Mouse (Mus musculus): Measurements from ENCODE around the gene Fbrs. TPM values are rescaled to one million over a fixed set of nuclear protein-coding genes. Genes with fewer than 3 reads are reported as not detected.
A peak's percentile ranks its signal among the peaks of the same experiment; 100 is the strongest.
"Not testable (repeated sequence)": the region's sequence is repeated elsewhere in the genome, so short reads cannot be mapped to it uniquely, and the experiment has no call there.

Gene Fbrs
- polyA plus RNA-seq, 1 experiment from 2014 or later = 15.4 TPM

DNA sequence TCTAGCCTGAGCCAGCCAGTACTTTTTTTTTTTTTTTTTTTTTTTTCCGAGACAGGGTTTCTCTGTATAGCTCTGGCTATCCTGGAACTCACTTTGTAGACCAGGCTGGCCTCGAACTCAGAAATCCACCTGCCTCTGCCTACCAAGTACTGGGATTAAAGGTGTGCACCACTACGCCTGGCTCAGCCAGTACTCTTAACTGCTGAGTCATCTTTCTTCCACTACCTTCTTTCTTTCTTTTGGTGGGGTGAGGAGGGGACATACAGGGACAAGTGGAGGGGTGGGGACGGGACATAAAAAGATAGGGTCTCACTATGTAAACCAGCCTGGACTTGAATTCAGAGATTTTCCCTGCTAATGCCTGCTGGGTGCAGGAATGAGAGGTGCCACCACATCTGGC is 30.8 kb downstream of the Fbrs start:
- H3K4me1 ChIP-seq (ENCODE audit: control insufficient read depth, insufficient read depth, low read length); H3K4me2 ChIP-seq (ENCODE audit: low read depth); H3K9me3 ChIP-seq (ENCODE audit: control insufficient read depth, low read length); ATAC-seq (ENCODE audit: insufficient read depth, low FRiP score, low TSS enrichment); H3K4me3 ChIP-seq (ENCODE audit: low read depth, low read length); H3K36me3 ChIP-seq (ENCODE audit: control insufficient read depth, insufficient read depth, low read length); H3K27me3 ChIP-seq (ENCODE audit: control insufficient read depth, insufficient read depth, low read length); H3K27ac ChIP-seq (ENCODE audit: low read depth, low read length); H3K9ac ChIP-seq (ENCODE audit: low read length); DNase-seq (ENCODE audit: low spot score): not testable (repeated sequence)
- WGBS = 87% methylated on average over 3 of the region's 4 CpGs

DNA sequence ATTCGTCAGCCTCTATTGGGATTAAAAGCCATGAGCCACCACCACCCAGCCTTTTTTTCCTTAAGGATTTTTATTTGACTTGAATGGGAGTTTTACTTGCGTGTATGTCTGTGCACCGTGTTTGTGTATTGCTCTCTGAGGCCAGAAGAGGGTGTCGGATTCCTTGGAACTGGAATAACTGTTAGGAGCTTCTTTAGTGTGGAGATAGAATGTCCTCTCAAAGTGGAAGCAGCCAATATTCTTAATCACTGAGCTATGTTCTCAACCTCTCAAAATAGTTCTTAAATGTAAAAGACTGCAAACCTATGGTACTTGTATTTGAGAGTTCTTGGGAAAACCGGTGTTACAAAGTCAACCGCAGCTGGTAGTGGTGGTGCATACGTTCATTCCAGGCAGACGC is 32.2 kb downstream of the Fbrs start:
- Histone ChIP-seq H3K9me3 (ENCODE audit: control insufficient read depth, low read length) (no peaks in the 10 kb centered on the region), H3K27me3 (ENCODE audit: control insufficient read depth, insufficient read depth, low read length) (no peaks in the 10 kb centered on the region), H3K4me2 (ENCODE audit: low read depth) (peak overlapping the region; percentile 38), H3K4me1 (ENCODE audit: control insufficient read depth, insufficient read depth, low read length) (peaks cover 7% of the 10 kb centered on the region; the same call in 1 of the 2 replicates), H3K4me3 (ENCODE audit: low read depth, low read length) (peak overlapping the region; percentile 82), H3K27ac (ENCODE audit: low read depth, low read length) (no peak overlapping the region), H3K9ac (ENCODE audit: low read length) (peak overlapping the region; percentile 89), H3K36me3 (ENCODE audit: control insufficient read depth, insufficient read depth, low read length) (0 out of 2 replicates have a peak, but pooled peaks cover 2% of the 10 kb centered on the region)
- 43% methylated on average over 8 of the region's 8 CpGs for WGBS
- DNase-seq (ENCODE audit: low spot score) (no peak), ATAC-seq (ENCODE audit: insufficient read depth, low FRiP score, low TSS enrichment) (no peak)

DNA sequence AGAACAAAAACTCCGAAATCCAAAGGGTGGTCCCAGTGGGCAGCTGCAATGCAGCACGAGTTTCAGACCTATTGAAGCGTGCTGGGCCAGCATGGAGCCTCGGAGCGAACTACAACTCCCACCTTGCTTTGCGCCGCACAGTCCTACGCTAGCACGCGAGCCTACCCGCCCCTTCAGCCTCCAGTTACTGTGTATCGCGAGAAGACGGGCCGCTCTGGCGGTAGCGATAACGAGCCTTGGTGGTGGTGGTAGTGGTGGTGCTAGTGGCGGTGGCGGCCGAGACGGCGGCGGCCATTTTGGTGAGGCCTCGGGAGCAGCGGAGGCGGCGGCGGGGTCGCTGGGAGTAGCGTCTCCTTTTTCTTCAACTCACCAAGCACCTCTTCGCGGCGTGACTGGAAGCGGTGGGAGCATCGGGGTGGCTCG is 32.8 kb downstream of the Fbrs start, which contains the start of gene Srcap:
Gene Srcap, plus strand, starts transcription at position 176 of the 423 bp plus-strand sequence.
- ATAC-seq (ENCODE audit: insufficient read depth, low FRiP score, low TSS enrichment) = peak; percentile 97
- peak within 1 kb of the TSS; percentile 89 for H3K9ac ChIP-seq (ENCODE audit: low read length)
- 0% methylated on average over 37 of the region's 37 CpGs for WGBS

DNA sequence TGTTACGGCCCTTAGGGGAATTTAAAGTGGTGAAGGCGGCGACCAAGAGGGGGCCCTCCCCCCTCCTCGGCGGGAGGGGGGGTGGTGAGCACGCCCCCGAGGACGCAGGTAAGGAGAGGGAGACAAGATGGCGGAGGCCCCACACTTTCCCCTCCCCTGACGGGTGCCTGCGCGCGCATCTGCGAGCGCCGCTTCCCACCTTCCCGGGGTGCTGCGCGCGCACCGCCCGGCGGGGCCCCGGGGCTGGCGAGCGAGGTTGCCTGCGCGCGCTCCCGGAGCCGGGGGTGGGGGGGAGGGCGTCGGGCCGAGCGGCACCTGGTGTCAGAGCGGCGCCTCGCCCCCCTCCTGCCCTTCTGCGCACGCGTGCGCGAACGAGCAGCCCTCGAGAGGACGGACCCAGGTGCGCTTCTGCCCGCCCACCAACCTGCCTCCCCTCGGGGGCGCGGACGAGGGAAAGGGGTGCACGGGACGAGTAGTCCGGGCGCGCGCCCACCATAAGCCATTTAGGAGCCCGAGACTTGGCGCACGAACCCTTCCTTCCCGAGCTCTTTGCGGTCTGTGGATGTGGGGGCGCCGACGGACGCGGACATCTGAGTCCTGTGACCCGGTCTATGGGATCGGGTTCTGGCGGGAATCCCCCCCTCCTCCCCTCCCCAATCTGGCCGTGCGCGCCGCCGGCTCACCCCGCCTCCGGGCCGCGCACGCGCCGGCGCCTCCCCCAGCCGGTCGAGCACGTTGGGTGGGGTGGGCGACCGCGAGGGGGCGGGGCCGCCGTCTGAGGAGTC is 33.4 kb downstream of the Fbrs start:
- Histone ChIP-seq H3K4me3 (ENCODE audit: low read depth, low read length) (peak overlapping the region; percentile 82), H3K9ac (ENCODE audit: low read length) (peak overlapping the region; percentile 89), H3K4me1 (ENCODE audit: control insufficient read depth, insufficient read depth, low read length) (peaks cover 7% of the 10 kb centered on the region; the same call in 1 of the 2 replicates), H3K36me3 (ENCODE audit: control insufficient read depth, insufficient read depth, low read length) (0 out of 2 replicates have a peak, but pooled peaks cover 2% of the 10 kb centered on the region), H3K27ac (ENCODE audit: low read depth, low read length) (peak overlapping the region; percentile 97), H3K27me3 (ENCODE audit: control insufficient read depth, insufficient read depth, low read length) (no peaks in the 10 kb centered on the region), H3K4me2 (ENCODE audit: low read depth) (peak overlapping the region; percentile 40), H3K9me3 (ENCODE audit: control insufficient read depth, low read length) (no peaks in the 10 kb centered on the region)
- ATAC-seq (ENCODE audit: insufficient read depth, low FRiP score, low TSS enrichment) = peak; percentile 82
- peak; percentile 98 for DNase-seq (ENCODE audit: low spot score)
- whole genome bisulfite sequencing = under 1% methylated on average over 78 of the region's 93 CpGs

More for the DNA sequence above, 32.8 kb downstream of the Fbrs start, which contains the start of gene Srcap:
- DNase-seq (ENCODE audit: low spot score) = peak; percentile 96
- Histone ChIP-seq H3K4me2 (ENCODE audit: low read depth) (peak within 1 kb of the TSS; percentile 40), H3K27me3 (ENCODE audit: control insufficient read depth, insufficient read depth, low read length) (no peaks in the 10 kb centered on the region), H3K27ac (ENCODE audit: low read depth, low read length) (peak within 1 kb of the TSS; percentile 97), H3K9me3 (ENCODE audit: control insufficient read depth, low read length) (no peaks in the 10 kb centered on the region), H3K4me3 (ENCODE audit: low read depth, low read length) (peak within 1 kb of the TSS; percentile 82), H3K4me1 (ENCODE audit: control insufficient read depth, insufficient read depth, low read length) (peaks cover 7% of the 10 kb centered on the region; the same call in 1 of the 2 replicates), H3K36me3 (ENCODE audit: control insufficient read depth, insufficient read depth, low read length) (0 out of 2 replicates have a peak, but pooled peaks cover 2% of the 10 kb centered on the region)

DNA sequence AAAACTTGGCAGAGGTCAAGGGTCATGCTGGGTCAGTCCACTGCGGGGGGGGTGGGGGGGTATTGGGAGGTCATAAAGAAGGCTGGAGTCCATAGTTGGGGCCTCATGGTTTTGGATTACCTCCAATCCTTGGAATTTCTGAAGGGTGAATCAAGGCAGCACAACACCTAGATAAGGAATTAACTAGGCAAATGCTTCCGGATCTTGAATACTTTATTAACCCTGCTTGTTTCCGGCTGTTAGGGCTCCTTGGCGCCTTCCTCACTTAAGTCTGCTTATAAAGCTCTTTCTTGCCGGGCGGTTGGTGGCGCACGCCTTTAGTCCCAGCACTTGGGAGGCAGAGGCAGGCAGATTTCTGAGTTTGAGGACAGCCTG is 34.0 kb downstream of the Fbrs start:
- peaks cover 7% of the 10 kb centered on the region; the same call in 1 of the 2 replicates for H3K4me1 ChIP-seq (ENCODE audit: control insufficient read depth, insufficient read depth, low read length)
- peak overlapping the region; percentile 89 for H3K9ac ChIP-seq (ENCODE audit: low read length)
- no peaks in the 10 kb centered on the region for H3K9me3 ChIP-seq (ENCODE audit: control insufficient read depth, low read length)
- ATAC-seq (ENCODE audit: insufficient read depth, low FRiP score, low TSS enrichment) (no peak), DNase-seq (ENCODE audit: low spot score) (no peak)
- H3K36me3 ChIP-seq (ENCODE audit: control insufficient read depth, insufficient read depth, low read length) = 0 out of 2 replicates have a peak, but pooled peaks cover 2% of the 10 kb centered on the region
- no peaks in the 10 kb centered on the region for H3K27me3 ChIP-seq (ENCODE audit: control insufficient read depth, insufficient read depth, low read length)
- 45% methylated on average over 8 of the region's 8 CpGs for WGBS
- peak overlapping the region; percentile 97; the same call in 1 of the 2 replicates for H3K27ac ChIP-seq (ENCODE audit: low read depth, low read length)
- H3K4me3 ChIP-seq (ENCODE audit: low read depth, low read length) = peak overlapping the region; percentile 82
- peak overlapping the region; percentile 40 for H3K4me2 ChIP-seq (ENCODE audit: low read depth)

DNA sequence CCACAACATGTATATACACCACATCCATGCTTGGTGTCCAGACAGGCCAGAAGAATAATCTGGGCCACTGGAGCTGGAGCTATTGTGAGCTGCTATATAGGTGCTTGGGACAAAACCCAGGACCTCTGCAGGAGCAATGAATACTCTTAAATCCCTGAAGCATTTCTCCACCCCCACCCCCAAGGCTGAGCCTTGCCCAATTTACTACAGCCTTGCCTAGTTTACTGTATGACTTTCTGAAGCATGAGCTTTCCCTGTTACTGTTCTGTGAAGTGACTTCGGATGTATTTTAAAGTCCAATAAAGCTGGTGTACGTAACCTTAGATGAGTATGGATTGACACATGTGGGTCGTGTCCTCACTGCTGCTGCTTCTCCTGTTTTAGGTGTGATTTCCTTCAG is 34.8 kb downstream of the Fbrs start:
- H3K4me1 ChIP-seq (ENCODE audit: control insufficient read depth, insufficient read depth, low read length) = peaks cover 7% of the 10 kb centered on the region; the same call in 1 of the 2 replicates
- no peak overlapping the region for H3K9ac ChIP-seq (ENCODE audit: low read length)
- no peaks in the 10 kb centered on the region for H3K27me3 ChIP-seq (ENCODE audit: control insufficient read depth, insufficient read depth, low read length)
- peak overlapping the region; percentile 82; the same call in 1 of the 2 replicates for H3K4me3 ChIP-seq (ENCODE audit: low read depth, low read length)
- H3K27ac ChIP-seq (ENCODE audit: low read depth, low read length) = no peak overlapping the region
- no peak for ATAC-seq (ENCODE audit: insufficient read depth, low FRiP score, low TSS enrichment)
- no peaks in the 10 kb centered on the region for H3K9me3 ChIP-seq (ENCODE audit: control insufficient read depth, low read length)
- 89% methylated on average over 3 of the region's 3 CpGs for WGBS
- no peak for DNase-seq (ENCODE audit: low spot score)
- H3K36me3 ChIP-seq (ENCODE audit: control insufficient read depth, insufficient read depth, low read length) = 0 out of 2 replicates have a peak, but pooled peaks cover 2% of the 10 kb centered on the region
- H3K4me2 ChIP-seq (ENCODE audit: low read depth) = peak overlapping the region; percentile 40

DNA sequence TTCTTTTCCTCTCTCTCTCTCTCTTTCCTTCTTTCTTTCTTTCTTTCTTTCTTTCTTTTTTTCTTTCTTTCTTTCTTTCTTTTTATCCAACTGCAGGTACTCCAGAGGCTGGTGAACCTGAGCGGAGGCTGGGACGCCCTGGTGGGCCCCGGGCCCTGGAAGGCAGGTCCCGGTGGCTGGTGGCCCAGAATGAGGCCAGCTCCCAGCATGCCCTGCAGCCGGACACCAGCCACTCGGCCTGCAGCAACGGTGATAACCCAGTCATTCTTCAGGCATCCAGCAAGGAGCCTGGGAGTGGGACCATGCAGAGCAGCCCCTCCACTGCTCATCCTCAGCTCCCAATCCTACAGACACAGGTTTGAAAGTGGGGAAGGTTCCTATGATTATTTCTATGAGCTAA is 36.8 kb downstream of the Fbrs start:
- Histone ChIP-seq H3K9ac (ENCODE audit: low read length) (no peak overlapping the region), H3K27me3 (ENCODE audit: control insufficient read depth, insufficient read depth, low read length) (no peaks in the 10 kb centered on the region), H3K36me3 (ENCODE audit: control insufficient read depth, insufficient read depth, low read length) (peaks cover 5% of the 10 kb centered on the region; the same call in 1 of the 2 replicates), H3K4me2 (ENCODE audit: low read depth) (no peak overlapping the region), H3K4me1 (ENCODE audit: control insufficient read depth, insufficient read depth, low read length) (peaks cover 7% of the 10 kb centered on the region; the same call in 1 of the 2 replicates), H3K4me3 (ENCODE audit: low read depth, low read length) (no peak overlapping the region), H3K9me3 (ENCODE audit: control insufficient read depth, low read length) (no peaks in the 10 kb centered on the region), H3K27ac (ENCODE audit: low read depth, low read length) (no peak overlapping the region)
- 95% methylated on average over 7 of the region's 7 CpGs for WGBS
- DNase-seq (ENCODE audit: low spot score) (no peak), ATAC-seq (ENCODE audit: insufficient read depth, low FRiP score, low TSS enrichment) (no peak)

DNA sequence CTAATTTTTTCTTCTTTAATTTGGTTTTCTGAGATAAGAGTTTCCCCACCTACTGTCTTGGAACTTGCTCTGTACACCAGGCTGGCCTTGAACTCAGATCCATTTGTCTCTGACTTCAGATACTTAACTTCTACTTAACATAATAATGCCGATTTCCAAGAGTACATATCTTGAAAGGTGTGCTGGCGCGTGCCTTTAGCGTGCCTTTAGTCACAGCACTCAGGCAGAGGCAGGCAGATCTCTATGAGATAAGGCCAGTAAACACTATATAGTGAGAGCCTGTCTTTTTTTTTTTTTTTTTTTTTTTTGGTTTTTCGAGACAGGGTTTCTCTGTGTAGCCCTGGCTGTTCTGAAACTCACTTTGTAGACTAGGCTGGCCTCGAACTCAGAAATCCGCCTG is 37.3 kb downstream of the Fbrs start:
- H3K27ac ChIP-seq (ENCODE audit: low read depth, low read length) = no peak overlapping the region
- no peak for ATAC-seq (ENCODE audit: insufficient read depth, low FRiP score, low TSS enrichment)
- H3K9ac ChIP-seq (ENCODE audit: low read length) = no peak overlapping the region
- no peak for DNase-seq (ENCODE audit: low spot score)
- H3K4me2 ChIP-seq (ENCODE audit: low read depth) = no peak overlapping the region
- H3K36me3 ChIP-seq (ENCODE audit: control insufficient read depth, insufficient read depth, low read length) = peaks cover 5% of the 10 kb centered on the region; the same call in 1 of the 2 replicates
- 96% methylated on average over 6 of the region's 7 CpGs for WGBS
- no peaks in the 10 kb centered on the region for H3K27me3 ChIP-seq (ENCODE audit: control insufficient read depth, insufficient read depth, low read length)
- H3K4me3 ChIP-seq (ENCODE audit: low read depth, low read length) = no peak overlapping the region
- no peaks in the 10 kb centered on the region for H3K9me3 ChIP-seq (ENCODE audit: control insufficient read depth, low read length)
- H3K4me1 ChIP-seq (ENCODE audit: control insufficient read depth, insufficient read depth, low read length) = peaks cover 7% of the 10 kb centered on the region; the same call in 1 of the 2 replicates

Measured in neural tube, embryonic 11.5 days (tissue).